Mouse (Mus musculus): ENCODE measurements around the gene Gpr180. TPM values are rescaled to one million over a fixed set of nuclear protein-coding genes. Genes with fewer than 3 reads are reported as not detected.
"Not testable (repeated sequence)": the region's sequence is repeated elsewhere in the genome, so short reads cannot be mapped to it uniquely, and the experiment has no call there.

The Gpr180 gene
- total RNA-seq, 4 experiments from 2014 or later: 18.2 to 22.9 (median 21.9) TPM

DNA sequence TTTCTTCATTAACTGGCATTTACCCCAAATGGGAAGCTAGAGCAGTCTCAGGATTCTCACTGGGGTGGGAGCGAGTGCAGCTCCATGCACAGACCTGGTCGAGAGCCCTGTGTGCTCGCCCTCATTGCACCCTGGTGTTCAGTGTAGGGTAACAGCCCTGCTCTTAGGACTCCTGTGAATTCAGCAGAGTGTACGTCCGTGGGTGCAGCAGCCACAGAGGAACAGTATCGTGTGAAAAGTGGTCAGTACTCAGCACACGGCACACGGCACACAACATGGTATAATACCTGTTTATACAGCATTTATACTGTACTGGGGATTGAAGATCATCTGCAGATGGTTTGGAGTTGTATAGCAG lies 15.3 kb downstream of the Gpr180 start:
- DNase-seq (ENCODE audit: low spot score): no peak

DNA sequence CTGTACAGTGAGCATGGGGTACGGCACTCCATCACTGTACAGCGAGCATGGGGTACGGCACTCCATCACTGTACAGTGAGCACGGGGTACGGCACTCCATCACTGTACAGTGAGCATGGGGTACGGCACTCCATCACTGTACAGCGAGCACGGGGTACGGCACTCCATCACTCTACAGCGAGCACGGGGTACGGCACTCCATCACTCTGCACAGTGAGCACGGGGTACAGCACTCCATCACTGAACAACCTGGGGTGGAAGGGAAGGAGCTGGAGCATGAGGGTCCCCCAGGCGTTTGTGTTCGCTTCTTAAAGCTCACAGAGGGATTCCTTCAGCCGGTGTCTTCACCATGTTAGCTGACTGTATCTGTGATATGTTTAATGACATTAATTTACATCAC lies 19.1 kb downstream of the Gpr180 start:
- DNase-seq (ENCODE audit: low spot score): not testable (repeated sequence)

DNA sequence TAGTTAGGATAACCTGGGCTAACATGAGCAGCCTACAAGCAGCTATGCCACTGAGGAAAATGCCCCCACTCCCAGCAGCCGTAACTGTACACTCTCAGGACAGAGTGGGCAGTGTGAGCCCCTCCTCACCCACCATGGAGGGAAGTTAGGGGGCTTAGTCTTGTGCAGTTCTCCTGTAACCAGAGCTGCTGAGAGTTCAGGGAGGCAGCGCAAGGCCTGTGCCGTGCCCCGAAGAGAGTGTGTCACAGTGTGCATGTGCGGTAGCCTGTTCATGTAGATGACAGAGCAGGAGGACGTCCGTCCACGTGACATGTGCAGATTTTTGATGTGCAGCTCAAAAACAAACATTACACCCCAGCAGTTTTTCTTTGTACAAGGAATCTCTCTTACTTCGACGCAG lies 19.8 kb downstream of the Gpr180 start:
- no peak for DNase-seq (ENCODE audit: low spot score)

DNA sequence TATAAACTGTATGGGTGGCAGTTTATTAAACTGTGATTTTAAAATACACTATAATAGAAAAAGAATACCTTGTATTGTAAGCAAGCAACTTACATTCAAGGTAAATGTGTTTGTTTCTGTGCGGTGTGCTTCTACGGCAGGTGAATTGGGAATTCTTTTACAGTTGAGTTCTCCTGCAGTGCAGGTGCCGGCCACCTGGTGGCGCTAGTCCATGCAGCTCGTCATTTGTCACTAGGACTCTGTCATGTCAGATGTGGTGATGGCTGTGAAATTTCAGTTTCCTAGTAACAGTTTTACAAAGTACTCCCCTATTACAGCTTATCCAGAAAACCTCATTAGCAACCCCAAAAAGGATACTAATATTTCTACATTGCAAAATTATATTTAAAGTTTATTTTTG lies 20.2 kb downstream of the Gpr180 start:
- DNase-seq (ENCODE audit: low spot score): peak; percentile 24

DNA sequence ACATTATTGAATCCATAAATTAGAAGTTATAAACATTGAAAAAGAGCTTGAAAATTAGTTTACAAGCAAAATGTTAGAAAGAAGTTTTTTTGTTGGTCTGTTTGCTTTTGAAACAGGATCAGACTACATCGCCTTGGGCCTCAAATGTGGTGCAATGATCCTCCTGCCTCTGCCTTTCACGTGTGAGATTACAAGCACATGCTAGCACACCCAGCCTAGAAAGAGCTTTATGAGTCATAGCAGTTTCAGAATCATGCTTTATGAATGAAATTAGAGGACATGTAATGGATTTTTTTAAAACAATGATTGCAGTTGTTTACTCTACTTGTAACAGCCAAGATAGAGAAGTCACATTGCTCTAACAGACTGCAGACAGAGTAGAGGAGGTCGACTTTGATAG lies 24.8 kb downstream of the Gpr180 start:
- DNase-seq (ENCODE audit: low spot score): no peak

DNA sequence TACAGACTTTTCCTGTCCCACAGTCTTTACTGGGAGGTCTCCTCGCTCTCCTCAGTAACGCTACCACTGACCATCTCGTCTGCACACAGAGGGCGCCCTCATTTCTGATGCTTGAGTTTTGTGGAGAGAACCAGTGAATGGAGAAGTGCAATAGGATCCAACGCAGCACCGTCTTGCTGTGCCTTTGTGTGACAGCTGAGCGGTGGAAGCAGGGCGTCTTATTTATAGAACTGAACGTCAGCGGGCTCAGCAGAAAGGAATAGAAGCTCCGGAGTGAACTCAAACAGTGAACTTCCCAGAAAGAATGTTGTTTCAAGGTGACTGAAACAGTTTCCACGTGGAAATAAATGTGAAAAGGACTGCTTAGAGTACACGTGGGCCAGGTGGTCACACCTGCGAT lies 25.7 kb downstream of the Gpr180 start:
- DNase-seq (ENCODE audit: low spot score): peak; percentile 3

DNA sequence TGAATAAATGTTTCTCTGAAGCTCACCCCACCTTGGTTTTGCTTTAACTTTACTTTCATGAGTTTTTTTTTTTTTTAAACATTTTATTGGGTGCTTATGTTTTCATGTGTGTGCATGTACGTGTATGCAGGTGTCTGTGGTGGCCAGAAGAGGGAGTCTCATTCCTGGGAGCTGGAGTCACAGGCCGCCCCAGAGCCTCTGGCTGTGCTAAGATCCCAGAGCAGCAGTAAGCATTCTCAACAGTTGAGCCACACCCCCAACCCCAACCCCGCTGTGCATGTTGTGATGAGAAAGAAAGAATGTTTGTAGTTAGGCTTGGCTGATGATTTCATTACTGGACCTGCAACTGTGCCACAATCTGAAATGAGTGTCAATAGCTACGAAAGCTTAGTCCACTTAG lies 31.8 kb downstream of the Gpr180 start:
- DNase-seq (ENCODE audit: low spot score): no peak

DNA sequence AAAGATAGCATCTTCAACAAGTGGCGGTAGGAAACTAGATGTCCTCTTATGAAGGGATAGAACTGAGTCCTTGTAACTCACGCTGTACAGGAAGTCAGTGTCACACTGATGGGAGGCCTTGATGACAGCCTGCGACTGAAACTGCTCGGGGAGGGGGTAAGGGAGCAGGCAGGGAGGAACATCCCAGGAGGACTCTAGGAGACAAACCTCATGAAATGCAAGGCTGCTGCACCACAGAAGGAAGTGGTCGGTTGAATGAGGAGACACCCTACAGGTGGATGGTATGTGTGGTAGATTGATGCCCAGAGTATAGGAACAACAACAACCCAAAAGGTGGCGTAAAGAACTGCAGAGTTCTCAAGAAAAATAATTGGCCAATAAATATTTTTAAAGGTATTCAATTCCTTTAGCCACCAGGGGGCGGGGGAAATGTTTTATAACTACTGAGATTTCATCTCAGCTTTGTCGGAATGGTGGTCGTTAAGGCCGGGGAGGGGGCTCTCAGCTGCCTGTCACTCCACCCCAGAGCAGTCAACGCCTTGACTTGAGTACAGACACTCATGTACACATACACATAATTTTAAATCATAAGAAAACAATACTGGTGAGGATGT lies 36.7 kb downstream of the Gpr180 start:
- DNase-seq (ENCODE audit: low spot score): no peak

DNA sequence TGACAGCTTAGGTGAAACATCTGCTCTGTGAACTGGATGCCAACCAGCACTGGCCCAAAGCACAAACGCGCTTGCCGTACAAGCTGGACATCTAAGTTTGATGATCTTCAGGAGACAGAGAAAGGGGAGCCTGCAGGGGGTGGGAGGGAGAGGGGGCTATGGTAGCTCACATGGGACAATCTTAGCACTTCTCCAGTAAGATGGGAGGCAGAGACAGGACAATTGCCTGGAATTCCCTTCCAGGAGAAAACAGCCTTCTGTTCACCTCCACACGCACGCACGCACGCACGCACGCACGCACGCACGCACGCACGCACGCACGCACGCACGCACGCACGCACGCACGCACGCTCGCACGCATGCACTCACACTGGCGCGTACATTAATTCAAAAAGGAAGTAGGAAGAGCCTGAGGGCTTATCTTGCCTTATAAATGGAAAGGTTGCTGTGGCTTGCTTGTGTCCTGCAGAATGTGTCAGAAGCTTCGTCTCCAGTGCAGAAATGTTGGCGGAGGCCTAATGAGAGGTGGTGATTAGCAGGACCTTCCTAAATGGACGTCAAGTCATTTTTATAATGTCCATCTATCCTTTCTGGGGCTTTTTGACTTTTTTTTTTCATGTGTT lies 38.2 kb downstream of the Gpr180 start:
- no peak for DNase-seq (ENCODE audit: low spot score)

DNA sequence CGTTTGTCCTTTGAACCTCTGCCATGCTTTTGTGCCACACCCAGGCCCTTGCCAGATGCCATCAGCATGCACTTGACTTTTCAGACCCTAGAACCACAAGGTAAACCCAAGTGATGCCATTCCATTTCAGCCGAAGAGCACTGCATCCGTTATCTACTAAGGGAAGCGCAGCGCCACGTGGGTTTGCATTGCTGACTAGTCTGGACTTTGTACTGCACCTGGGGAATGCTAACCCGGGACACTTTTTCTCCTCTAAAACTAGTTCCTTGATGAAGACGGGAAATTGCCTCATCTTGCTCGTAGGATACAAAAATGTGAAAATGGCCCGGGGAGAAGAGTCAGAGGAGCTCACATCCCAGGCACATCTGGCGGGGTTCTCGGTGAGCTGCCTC lies 38.7 kb downstream of the Gpr180 start:
- no peak for DNase-seq (ENCODE audit: low spot score)

DNA sequence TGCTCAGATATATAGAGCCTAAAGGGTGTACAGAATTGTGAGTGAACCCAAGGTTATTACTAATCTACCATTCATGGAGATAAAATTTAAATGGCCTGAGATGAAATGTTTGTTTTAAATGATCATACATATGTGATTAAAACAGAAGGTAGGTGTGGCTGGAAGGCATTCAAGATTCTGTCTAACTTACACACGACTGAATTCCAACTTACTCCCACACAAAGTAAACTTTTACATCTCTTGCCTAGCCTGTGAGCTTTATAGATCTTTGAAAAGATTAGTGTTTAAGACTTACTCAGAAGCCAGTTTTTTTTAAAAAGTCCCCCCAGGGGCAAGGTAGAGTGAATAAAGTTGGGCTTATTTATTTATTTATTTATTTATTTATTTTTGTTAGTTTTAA lies 42.3 kb downstream of the Gpr180 start:
- DNase-seq (ENCODE audit: low spot score): no peak

DNA sequence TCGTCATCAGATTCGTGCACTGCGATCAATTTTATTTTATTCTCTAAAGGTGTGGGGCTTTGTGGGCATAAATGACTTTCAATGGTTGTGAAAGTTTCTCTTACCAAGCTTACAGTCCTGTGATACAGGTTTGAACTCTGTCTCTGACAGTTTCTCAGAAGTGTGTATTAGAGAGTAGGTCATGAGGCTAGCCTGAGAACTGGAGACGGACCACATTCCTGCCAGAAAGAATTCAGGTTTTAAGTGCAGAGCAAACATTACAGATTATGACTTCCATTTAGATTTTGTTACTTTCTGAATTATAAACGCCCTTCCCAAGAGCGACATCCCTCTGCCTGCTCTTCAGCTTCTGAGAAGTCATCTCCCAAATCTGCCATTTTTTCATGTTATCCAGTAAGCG lies 42.7 kb downstream of the Gpr180 start:
- no peak for DNase-seq (ENCODE audit: low spot score)

DNA sequence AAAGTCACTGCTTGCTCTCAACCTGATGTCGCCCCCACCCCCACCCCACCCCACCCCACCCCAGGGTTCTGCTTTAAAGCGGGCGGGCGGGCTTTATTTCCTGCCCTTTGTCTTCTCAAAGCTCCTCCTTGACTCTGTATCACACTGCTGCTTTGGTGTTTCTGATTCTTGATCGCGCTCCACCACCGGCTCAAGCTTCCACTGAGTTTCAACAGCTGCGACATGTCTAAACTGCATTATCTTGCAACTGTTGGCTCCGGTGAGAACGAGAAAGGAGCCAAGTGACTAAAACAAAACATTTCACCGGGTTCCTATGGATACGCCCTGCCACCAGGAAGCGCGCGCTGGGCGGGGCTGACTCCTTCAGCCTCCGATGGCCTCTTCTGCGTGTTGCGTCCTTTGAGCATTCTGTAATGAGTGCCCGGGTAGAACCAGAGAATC lies 43.2 kb downstream of the Gpr180 start:
- DNase-seq (ENCODE audit: low spot score): peak; percentile 85

DNA sequence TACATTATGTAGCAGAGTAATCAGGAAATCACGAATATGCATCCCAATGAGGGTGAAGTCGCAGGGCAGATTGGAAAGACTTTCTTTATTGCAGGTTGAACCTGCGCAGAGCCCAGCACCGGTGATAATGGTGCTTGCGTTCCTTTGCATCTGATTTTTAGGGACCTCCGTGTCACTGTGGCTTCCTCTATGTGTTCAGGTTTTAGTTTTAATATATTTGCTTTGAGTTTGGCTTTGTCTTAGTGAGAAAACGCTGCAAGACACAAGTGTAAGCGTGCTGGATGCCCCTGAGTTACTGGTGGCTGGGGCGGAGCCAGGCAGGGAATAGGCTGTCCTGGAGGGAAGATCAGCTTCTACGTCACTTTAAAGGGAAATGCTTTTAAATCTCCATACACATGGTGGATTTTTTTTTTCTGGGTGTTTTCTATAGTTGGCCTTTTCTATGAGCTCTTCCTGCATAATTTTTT lies 43.8 kb downstream of the Gpr180 start:
- DNase-seq (ENCODE audit: low spot score): peak; percentile 53

DNA sequence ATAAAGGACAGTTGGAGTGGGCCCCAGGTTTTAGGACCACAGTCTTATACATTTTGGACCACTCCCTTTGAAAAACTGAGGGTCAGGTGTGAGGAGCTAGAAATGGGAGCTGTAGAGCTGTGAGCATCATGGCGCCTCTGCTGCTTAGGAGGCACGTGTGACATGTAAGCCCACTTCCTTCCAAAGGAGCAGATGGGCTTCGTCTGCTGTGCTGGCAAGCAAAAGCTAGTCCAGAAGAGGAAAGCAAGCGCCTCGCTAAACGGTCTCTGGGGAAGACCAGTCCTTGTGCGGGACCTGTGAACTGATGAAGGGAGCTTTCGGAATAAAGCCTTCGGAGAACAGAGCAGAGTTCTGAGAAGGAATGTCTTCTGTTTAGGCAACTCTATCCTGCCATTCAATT lies 54.5 kb downstream of the Gpr180 start:
- no peak for DNase-seq (ENCODE audit: low spot score)

DNA sequence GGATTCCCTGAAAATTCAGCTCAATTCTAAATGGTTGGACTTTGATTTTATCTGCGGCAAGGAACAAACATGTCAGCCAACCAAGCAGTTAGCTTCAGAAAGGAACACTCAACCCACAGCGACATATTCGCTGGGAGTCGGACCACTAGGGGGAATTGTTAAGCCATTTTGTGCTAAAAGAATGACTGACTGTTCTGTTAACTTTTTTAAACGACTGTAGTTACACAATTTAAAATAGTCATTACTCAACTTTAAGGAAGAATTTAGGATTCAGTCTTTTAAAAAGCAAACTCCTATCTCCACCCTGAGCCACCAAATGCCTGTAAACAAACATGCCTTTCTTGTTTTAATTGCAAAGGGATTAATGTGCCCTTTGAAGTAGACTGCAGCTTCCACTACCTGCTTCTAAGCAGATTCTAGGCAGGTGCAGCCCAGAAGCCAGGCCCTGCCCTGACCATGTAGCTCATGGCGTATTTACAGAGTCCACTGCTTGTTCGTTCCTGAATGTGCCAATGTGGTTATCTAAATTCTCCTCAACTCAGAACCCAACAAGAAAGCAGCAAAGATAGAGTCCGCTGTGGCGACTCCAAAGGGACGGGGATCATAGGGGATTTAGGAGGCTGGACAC lies 56.2 kb downstream of the Gpr180 start:
- no peak for DNase-seq (ENCODE audit: low spot score)

DNA sequence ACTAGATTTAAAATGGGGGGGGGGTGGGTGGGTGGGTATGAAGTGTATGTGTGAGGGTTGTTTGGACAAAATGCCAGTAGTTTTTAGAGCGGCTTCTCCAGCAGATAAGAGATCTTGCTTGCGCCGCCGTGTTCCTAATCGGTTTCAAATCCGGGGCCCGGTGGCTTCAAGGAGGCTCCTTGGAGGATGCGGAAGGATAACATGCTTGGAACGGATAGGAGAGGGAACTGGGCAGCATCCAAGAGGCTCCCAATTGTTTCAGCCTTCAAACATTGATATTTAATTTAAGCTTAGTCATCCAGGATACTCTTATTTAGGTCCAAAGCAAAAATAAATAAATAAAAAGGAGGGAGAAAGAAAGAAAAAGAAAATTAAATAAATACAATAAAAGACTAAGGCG lies 56.7 kb downstream of the Gpr180 start:
- no peak for DNase-seq (ENCODE audit: low spot score)

DNA sequence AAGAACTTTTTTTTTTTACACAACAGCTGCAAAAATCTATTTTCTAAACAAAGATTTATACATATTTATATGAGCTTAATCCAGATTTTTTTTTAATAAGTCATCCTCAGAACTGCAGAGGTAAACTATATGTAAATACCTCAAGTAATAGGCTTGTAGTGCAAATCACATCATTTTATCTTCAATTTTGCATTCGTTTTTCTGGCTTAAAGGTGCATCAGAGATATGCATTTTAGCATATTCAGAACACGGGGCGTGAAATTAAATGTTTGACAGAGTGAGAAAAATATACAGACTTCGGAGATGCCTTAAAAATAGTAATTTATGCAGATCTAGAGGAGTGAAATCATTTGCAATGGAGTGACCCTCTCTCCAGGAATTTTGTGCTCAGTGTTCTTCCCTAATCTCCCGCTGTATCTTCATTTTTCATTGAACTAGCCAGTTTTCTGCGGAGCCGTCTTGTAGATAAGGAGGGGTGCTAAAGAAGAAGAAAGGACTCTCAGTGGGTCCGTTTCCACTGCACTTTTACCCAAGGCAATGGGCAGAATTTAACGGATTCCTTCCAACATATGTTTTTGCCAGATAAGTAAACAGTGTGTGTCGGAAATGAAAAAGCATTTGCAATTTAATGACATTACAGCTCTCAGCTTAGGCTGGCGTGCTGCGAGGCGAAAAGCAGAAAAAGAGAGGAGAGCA lies 57.4 kb downstream of the Gpr180 start:
- no peak for DNase-seq (ENCODE audit: low spot score)

DNA sequence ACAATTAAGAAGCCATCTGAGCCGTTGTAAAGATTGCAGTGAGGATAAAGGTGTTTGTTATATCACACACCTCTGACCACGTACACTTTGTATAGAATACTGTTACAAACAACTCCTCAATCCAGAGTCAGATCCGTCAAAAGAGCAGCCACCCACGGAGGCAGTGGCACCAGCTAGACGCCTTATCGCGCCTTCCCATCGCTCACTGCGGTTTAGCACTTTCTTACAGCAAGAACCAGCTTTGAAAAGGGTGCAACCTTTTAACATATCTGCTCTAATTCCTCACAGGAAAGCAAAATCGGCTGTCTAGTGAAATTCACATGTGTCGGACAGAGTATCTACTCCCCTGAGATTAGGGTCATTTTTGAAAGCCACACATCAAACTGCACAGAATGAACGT lies 60.1 kb downstream of the Gpr180 start:
- no peak for DNase-seq (ENCODE audit: low spot score)

DNA sequence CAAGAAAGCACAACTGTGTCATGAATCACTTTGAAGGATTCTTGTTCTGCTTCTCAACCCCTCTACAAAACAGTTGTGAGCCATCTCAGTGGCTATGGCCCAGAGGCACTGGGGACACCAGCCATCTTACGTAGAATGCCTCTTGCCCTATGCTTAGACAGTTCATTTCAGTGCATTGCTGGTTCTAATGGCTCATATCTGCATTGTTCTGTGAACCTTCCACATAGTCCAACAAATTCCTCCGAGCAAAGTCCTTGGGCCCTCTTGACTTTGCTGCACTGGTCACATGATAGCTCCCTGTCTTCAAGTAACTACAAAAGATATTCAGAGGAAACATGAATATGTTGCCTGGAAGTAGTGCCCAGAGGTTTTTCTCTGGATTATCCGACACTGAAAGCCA lies 63.8 kb downstream of the Gpr180 start:
- DNase-seq (ENCODE audit: low spot score): no peak

DNA sequence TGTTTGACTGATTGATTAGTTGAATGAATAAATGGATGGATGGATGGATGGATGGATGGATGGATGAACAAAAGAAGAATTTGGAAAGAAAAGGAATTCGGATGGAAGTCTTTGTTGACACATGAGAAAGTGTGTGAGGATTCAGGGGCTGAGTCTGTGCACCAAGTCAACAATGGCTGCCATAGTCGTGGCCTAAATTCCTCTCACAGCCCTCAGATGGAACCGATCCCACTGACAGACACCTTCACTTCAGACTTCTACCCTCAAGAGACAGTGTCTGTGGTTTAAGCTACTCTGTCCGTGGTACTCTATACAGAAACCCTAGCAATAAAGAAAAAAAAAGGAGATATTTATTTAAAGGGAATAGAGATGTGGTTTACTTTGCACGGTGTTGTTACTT lies 65.0 kb downstream of the Gpr180 start:
- no peak for DNase-seq (ENCODE audit: low spot score)

DNA sequence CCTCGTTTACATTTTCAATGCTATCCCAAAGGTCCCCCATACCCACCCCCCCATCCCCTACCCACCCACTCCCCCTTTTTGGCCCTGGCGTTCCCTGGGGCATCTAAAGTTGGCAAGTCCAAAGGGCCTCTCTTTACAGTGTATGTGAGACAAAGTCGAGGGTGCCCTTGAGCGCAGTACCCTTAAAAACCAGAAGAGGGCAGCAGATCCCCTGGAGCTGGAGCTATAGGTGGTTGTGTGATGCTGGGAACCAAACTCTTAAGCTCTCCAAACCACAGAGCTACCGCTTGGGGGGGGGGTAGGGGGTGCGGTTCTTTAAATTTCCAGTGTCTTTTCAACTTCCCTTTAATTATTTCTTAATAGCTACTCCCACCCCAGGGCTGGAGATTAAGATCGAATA lies 66.1 kb downstream of the Gpr180 start:
- DNase-seq (ENCODE audit: low spot score): no peak

DNA sequence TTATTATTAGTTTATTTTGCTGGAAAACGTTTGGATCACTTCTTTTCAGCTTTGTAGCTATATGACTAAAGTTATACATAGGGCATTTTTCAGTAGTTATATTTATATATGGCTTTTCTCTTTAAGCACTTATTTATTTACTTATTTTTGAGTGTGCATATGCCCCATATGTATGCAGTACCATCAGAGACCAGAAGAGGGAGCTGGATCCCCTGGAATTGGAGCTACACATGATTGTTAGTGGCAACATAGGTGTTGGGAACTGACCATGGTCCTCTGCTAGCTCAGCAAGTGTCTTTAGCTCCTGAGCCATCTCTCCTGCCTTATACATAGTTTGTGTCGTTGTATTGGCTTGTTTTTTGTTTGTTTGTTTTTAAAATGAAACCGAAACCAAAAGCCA lies 70.4 kb downstream of the Gpr180 start:
- no peak for DNase-seq (ENCODE audit: low spot score)

Measured in heart, adult 8-10 months (tissue).